Mouse (Mus musculus) forebrain, embryonic 10.5 days (tissue): Measurements from ENCODE around the gene Plcl2. TPM values are rescaled to one million over a fixed set of nuclear protein-coding genes. Genes with fewer than 3 reads are reported as not detected.
A peak's percentile ranks its signal among the peaks of the same experiment; 100 is the strongest.
"Not testable (repeated sequence)": the region's sequence is repeated elsewhere in the genome, so short reads cannot be mapped to it uniquely, and the experiment has no call there.

Experiments used
- DNase-seq: peaks from one replicate; pipeline ENCODE4 v3.0.0-alpha.2; 2017; ENCODE audit warnings: low spot score; ENCODE audit errors: extremely low spot score
- H3K27ac ChIP-seq: fragments of 300-500 bp; sonication (generic); 2 replicates; pipeline ENCODE4 v1.5.1; 2016; ENCODE audit warnings: mild to moderate bottlenecking
- H3K27me3 ChIP-seq: fragments of 300-500 bp; sonication (generic); 2 replicates; pipeline ENCODE4 v1.6.1; 2016; ENCODE audit warnings: mild to moderate bottlenecking; ENCODE audit not compliant: poor library complexity, severe bottlenecking
- H3K36me3 ChIP-seq: fragments of 300-500 bp; sonication (generic); replicated peaks from 2 replicates; pipeline ENCODE4 v1.6.1; 2016; ENCODE audit warnings: mild to moderate bottlenecking, moderate library complexity
- H3K4me1 ChIP-seq: fragments of 300-500 bp; sonication (generic); 2 replicates; pipeline ENCODE4 v1.6.1; 2016
- H3K4me3 ChIP-seq: fragments of 300-500 bp; sonication (generic); 2 replicates; pipeline ENCODE4 v1.5.1; 2016; ENCODE audit warnings: mild to moderate bottlenecking, moderate library complexity
- H3K9me3 ChIP-seq: fragments of 300-500 bp; sonication (generic); 2 replicates; pipeline ENCODE4 v1.6.1; 2016; ENCODE audit warnings: mild to moderate bottlenecking, moderate library complexity
- WGBS: fragments of 180-500 bp; shearing (Covaris S2); methylation state at CpG from one replicate; pipeline ENCODE4 v1.1.7; 2016; 5-methylcytosine and 5-hydroxymethylcytosine counted together
- polyA plus RNA-seq: library from polyadenylated mRNA; unstranded; fragments of >200 nt; fragmentation: Nextera tagmentation; extraction: Ambion mirVana; gene quantifications from 2 replicates; pipeline ENCODE4 v1.2.1, GENCODE M21; 2016

Gene Plcl2
- polyA plus RNA-seq, 1 experiment from 2014 or later: 5.7 TPM

DNA sequence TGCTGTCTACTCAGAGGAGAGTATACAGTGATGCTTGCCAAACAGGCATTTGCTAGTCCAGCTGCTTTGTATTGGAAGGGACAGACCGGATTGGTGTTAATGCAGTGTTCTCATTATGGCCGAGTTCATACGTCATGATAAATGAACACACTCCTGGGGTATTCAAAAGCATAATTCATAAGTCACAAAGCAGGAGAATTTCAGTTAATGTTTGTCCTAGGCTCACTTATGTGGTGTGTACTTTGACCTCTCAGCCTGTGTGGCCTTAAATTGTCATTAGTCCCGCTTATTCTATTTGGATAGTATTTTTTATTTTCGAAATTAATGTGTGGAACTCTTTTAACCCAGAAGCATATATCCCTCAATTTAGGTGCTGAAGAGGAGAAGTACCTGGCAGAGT, 10.4 kb downstream of the Plcl2 start:
- 0 out of 2 replicates have a peak, but pooled peaks cover 3% of the 10 kb centered on the region for H3K36me3 ChIP-seq
- no peaks in the 10 kb centered on the region for H3K27me3 ChIP-seq
- no peak overlapping the region for H3K27ac ChIP-seq
- H3K4me3 ChIP-seq: no peak overlapping the region
- no peak for DNase-seq
- H3K4me1 ChIP-seq: peaks cover 21% of the 10 kb centered on the region
- H3K9me3 ChIP-seq: peaks cover 2% of the 10 kb centered on the region; the same call in 1 of the 2 replicates
- WGBS: 93% methylated on average over 5 of the region's 5 CpGs

DNA sequence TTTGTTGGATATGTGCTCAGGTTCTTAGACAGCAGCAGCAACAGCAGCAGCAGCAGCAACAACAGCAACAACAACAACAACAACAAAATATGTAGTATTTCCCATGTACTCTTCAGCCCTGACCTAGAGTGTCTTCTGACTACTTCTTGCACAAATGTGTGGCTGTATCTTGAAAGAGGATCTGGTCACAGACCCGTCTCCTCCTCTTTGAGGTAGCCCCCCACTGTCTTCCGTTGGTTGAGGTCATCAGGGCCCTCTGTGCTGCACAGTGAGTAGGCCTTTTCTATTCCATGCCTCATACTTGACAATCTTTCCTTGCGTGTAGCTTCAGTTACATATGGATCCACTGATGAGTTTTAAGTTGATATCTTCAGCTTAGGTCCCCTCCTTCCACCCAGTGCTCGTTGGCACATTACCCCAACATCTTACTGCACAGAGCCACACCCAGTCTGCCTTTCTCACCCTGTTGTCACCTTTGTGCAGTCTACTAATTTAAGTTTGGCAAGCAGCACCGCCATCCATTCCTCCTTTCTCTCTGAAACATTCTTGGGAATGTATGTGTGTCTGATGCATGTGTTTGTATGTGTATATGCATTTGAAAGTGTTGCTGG, 13.4 kb downstream of the Plcl2 start:
- 0 out of 2 replicates have a peak, but pooled peaks cover 3% of the 10 kb centered on the region for H3K36me3 ChIP-seq
- no peaks in the 10 kb centered on the region for H3K27me3 ChIP-seq
- no peak overlapping the region for H3K27ac ChIP-seq
- WGBS: 89% methylated on average over 5 of the region's 5 CpGs
- H3K4me1 ChIP-seq: peaks cover 19% of the 10 kb centered on the region
- peaks cover 2% of the 10 kb centered on the region; the same call in 1 of the 2 replicates for H3K9me3 ChIP-seq
- H3K4me3 ChIP-seq: no peak overlapping the region
- no peak for DNase-seq

- Histone ChIP-seq H3K4me1 (peaks cover 19% of the 10 kb centered on the region), H3K4me3 (no peak overlapping the region), H3K27me3 (no peaks in the 10 kb centered on the region), H3K27ac (no peak overlapping the region), H3K9me3 (peaks cover 2% of the 10 kb centered on the region; the same call in 1 of the 2 replicates), H3K36me3 (0 out of 2 replicates have a peak, but pooled peaks cover 3% of the 10 kb centered on the region)
- WGBS: 80% methylated on average over 6 of the region's 6 CpGs
- no peak for DNase-seq
These were observed 15.8 kb downstream of the Plcl2 start for GRCm38 (mm10) chr17:50524970-50525369.

GRCm38 (mm10) chr17:50525821-50526220, 16.6 kb downstream of the Plcl2 start:
- Histone ChIP-seq H3K4me3 (no peak overlapping the region), H3K27ac (peak overlapping the region; percentile 53), H3K36me3 (0 out of 2 replicates have a peak, but pooled peaks cover 3% of the 10 kb centered on the region), H3K9me3 (no peaks in the 10 kb centered on the region), H3K4me1 (peaks cover 19% of the 10 kb centered on the region), H3K27me3 (no peaks in the 10 kb centered on the region)
- no peak for DNase-seq
- 49% methylated on average over 2 of the region's 2 CpGs for WGBS

DNA sequence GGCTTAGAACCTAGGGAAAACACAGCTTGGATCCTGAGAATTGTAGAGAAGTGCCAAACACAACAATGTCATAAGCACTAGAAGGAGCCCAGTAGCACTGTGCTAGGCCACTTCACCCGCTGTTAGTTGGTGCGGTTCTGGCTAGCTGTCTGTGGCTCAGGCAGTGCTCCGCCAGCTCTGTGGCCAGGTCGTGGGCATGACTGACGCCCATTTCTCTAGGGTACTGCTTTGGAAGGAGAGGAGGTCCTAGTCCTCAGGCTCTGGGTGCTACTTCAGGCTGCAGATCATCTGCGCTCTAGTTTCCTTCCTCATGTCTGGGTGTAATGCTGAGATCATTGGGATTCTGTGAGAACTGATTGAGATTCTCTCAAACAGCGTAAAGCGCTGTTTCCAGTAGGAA, 20.9 kb downstream of the Plcl2 start:
- Histone ChIP-seq H3K27ac (no peak overlapping the region), H3K4me1 (peaks cover 12% of the 10 kb centered on the region), H3K4me3 (no peak overlapping the region), H3K27me3 (no peaks in the 10 kb centered on the region), H3K36me3 (no peaks in the 10 kb centered on the region), H3K9me3 (no peaks in the 10 kb centered on the region)
- no peak for DNase-seq
- WGBS: 95% methylated on average over 8 of the region's 8 CpGs

GRCm38 (mm10) chr17:50534889-50535288, 25.7 kb downstream of the Plcl2 start:
- DNase-seq, H3K4me3 ChIP-seq, H3K4me1 ChIP-seq, H3K36me3 ChIP-seq, H3K27ac ChIP-seq, H3K27me3 ChIP-seq, H3K9me3 ChIP-seq: not testable (repeated sequence)
- WGBS: 93% methylated on average over 2 of the region's 2 CpGs

DNA sequence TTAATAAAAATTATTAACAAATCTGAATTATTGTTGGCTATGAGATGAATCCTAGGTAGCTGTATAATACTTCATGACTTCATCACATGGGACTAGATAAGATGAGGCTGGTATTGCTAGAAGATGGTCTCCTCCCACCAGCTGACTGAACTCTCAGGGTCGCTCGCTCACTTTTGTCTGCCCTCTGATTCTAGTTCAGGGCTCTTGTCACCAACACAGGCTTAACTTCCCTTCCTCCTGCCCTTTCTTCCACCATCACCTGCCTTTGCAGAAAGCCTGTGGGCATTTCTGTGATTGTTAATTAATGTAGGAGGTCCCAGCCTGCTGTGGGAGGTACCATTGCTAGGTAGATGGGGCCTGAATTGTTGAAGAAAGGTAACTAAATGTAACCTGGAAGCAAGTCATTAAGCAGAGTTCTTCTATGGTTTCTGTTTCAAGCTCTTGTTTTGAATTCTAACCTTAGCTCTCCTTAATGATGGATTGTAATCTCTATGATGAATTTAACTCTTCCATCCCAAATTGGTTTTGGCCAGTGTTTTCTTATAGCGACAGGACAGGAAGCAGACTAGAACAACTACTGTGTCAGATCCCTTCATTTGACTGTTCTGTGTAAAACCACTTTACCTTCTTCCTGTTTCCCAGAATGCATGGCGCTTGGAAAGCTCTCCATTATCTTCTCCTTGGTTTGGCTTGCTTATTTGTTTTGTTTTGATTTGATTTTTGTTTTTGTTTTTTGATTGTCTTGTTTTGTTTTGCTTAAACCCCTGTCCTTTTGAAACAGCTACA, 27.4 kb downstream of the Plcl2 start:
- no peak for DNase-seq
- H3K9me3 ChIP-seq: peaks cover 2% of the 10 kb centered on the region; the same call in 1 of the 2 replicates
- no peak overlapping the region for H3K4me3 ChIP-seq
- H3K27me3 ChIP-seq: no peaks in the 10 kb centered on the region
- H3K27ac ChIP-seq: no peak overlapping the region
- WGBS: 92% methylated on average over 4 of the region's 4 CpGs
- no peaks in the 10 kb centered on the region for H3K36me3 ChIP-seq
- no peaks in the 10 kb centered on the region for H3K4me1 ChIP-seq

DNA sequence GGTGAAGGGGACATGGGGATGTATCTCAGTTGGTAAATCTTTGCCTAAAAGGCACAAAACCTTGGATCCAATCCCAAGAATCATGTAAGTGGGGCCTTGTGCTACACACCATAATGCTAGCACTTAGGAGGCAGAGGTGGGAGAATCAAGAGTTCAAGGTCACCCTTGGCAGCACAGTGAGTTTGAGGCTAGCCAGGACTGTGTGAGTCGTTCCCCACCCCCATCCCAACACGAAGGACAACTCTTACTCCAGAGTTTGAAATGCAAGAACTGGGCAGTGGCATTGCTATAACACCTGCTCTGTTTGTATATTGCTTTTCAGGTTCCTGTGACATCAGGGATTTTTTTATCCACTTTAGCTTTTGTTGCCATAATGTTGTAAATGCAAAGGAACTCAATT, 28.6 kb downstream of the Plcl2 start:
- Histone ChIP-seq H3K36me3 (peaks cover 4% of the 10 kb centered on the region), H3K27ac (no peak overlapping the region), H3K9me3 (peaks cover 14% of the 10 kb centered on the region; the same call in 1 of the 2 replicates), H3K27me3 (no peaks in the 10 kb centered on the region), H3K4me1 (no peaks in the 10 kb centered on the region), H3K4me3 (no peak overlapping the region)
- DNase-seq: no peak
- WGBS: 88% methylated on average over 2 of the region's 2 CpGs

DNA sequence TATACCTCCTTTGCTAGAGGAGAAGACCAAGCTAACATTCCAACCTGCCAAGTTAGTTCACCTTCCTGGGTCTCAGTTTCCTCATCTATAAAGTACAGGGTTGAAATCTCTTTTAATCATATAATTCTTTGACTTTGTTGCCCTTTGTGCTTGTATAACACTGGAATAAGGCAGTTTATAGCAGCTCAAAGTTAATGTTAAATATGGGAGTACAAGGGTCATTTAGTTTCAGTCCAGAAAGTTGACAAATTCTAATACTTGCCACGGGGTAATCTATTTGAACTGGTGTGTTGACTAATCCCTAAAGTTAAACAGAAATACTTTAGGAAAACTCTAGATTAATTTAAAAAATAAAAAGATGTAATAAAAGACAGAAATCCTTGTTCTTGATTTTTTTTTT, 35.7 kb downstream of the Plcl2 start:
- WGBS: 89% methylated on average over 1 of the region's 1 CpGs
- peaks cover 14% of the 10 kb centered on the region; the same call in 1 of the 2 replicates for H3K9me3 ChIP-seq
- peaks cover 6% of the 10 kb centered on the region for H3K36me3 ChIP-seq
- DNase-seq: no peak
- H3K27me3 ChIP-seq: no peaks in the 10 kb centered on the region
- no peak overlapping the region for H3K27ac ChIP-seq
- H3K4me1 ChIP-seq: no peaks in the 10 kb centered on the region
- no peak overlapping the region for H3K4me3 ChIP-seq

GRCm38 (mm10) chr17:50545274-50545673, 36.1 kb downstream of the Plcl2 start:
- Histone ChIP-seq H3K36me3 (peaks cover 10% of the 10 kb centered on the region), H3K27me3 (no peaks in the 10 kb centered on the region)
- 85% methylated on average over 6 of the region's 6 CpGs for WGBS

GRCm38 (mm10) chr17:50552130-50552529, 42.9 kb downstream of the Plcl2 start:
- Histone ChIP-seq H3K27ac (no peak overlapping the region), H3K4me1 (0 out of 2 replicates have a peak, but pooled peaks cover 4% of the 10 kb centered on the region), H3K9me3 (no peaks in the 10 kb centered on the region), H3K4me3 (no peak overlapping the region), H3K36me3 (peaks cover 6% of the 10 kb centered on the region), H3K27me3 (no peaks in the 10 kb centered on the region)
- WGBS: 85% methylated on average over 2 of the region's 2 CpGs
- no peak for DNase-seq

More at GRCm38 (mm10) chr17:50545274-50545673, 36.1 kb downstream of the Plcl2 start:
- Histone ChIP-seq H3K4me3 (no peak overlapping the region), H3K27ac (no peak overlapping the region), H3K4me1 (no peaks in the 10 kb centered on the region), H3K9me3 (peaks cover 14% of the 10 kb centered on the region; the same call in 1 of the 2 replicates)
- no peak for DNase-seq

GRCm38 (mm10) chr17:50557566-50558238, 48.5 kb downstream of the Plcl2 start:
- Histone ChIP-seq H3K9me3 (no peaks in the 10 kb centered on the region), H3K36me3 (no peaks in the 10 kb centered on the region), H3K4me3 (no peak overlapping the region), H3K27ac (no peak overlapping the region), H3K4me1 (0 out of 2 replicates have a peak, but pooled peaks cover 4% of the 10 kb centered on the region), H3K27me3 (no peaks in the 10 kb centered on the region)
- no peak for DNase-seq
- 89% methylated on average over 12 of the region's 12 CpGs for WGBS
